Mouse (Mus musculus) hindbrain, embryonic 13.5 days (tissue): ENCODE measurements around the gene Sebox. TPM values are rescaled to one million over a fixed set of nuclear protein-coding genes. Genes with fewer than 3 reads are reported as not detected.

Experiments
- ATAC-seq: fragments of 200-750 bp; cut with Nextera tagmentation; 2 replicates; pipeline ENCODE4 v1.8.0; 2017; ENCODE audit warnings: moderate TSS enrichment; ENCODE audit not compliant: low FRiP score
- H3K27ac ChIP-seq: fragments of 300-500 bp; sonication (generic); 2 replicates; pipeline ENCODE4 v1.5.1; 2015; ENCODE audit warnings: inconsistent platforms, mild to moderate bottlenecking, moderate library complexity
- H3K27me3 ChIP-seq: fragments of 300-500 bp; sonication (generic); 2 replicates; pipeline ENCODE4 v1.6.1; 2015; ENCODE audit warnings: mild to moderate bottlenecking, inconsistent platforms
- H3K36me3 ChIP-seq: fragments of 300-500 bp; sonication (generic); 2 replicates; pipeline ENCODE4 v1.6.1; 2015; ENCODE audit warnings: mild to moderate bottlenecking, inconsistent platforms
- H3K4me1 ChIP-seq: fragments of 300-500 bp; sonication (generic); replicated peaks from 2 replicates; pipeline ENCODE4 v1.6.1; 2015; ENCODE audit warnings: inconsistent platforms
- H3K4me2 ChIP-seq: fragments of 300-500 bp; sonication (generic); 2 replicates; pipeline ENCODE4 v1.6.1; 2015; ENCODE audit warnings: inconsistent platforms, mild to moderate bottlenecking, moderate library complexity
- H3K4me3 ChIP-seq: fragments of 300-500 bp; sonication (generic); 2 replicates; pipeline ENCODE4 v1.5.1; 2015; ENCODE audit warnings: mild to moderate bottlenecking, inconsistent platforms
- H3K9ac ChIP-seq: fragments of 300-500 bp; sonication (generic); 2 replicates; pipeline ENCODE4 v1.6.1; 2015; ENCODE audit warnings: mild to moderate bottlenecking, inconsistent platforms
- H3K9me3 ChIP-seq: fragments of 300-500 bp; sonication (generic); 2 replicates; pipeline ENCODE4 v1.6.1; 2016; ENCODE audit warnings: inconsistent platforms
- WGBS: fragments of 180-500 bp; shearing (Covaris S2); methylation state at CpG from one replicate; pipeline ENCODE4 v1.1.7; 2015; 5-methylcytosine and 5-hydroxymethylcytosine counted together
- polyA plus RNA-seq: library from polyadenylated mRNA; unstranded; fragments of >200 nt; fragmentation: Nextera tagmentation; extraction: Ambion mirVana; gene quantifications from 2 replicates; pipeline ENCODE4 v1.2.1, GENCODE M21; 2015

Sebox gene
- polyA plus RNA-seq: 0.13 and 0.19 TPM in 2 replicates

GRCm38 (mm10) chr11:78502909-78503650 is at the start of gene Sebox:
TSS of gene Sebox (plus strand) at chr11:78503447.
- Histone ChIP-seq H3K27me3 (peaks cover 27% of the 10 kb centered on the region), H3K4me2 (no peak within 1 kb of the TSS), H3K4me1 (peaks cover 6% of the 10 kb centered on the region), H3K9me3 (no peaks in the 10 kb centered on the region), H3K9ac (no peak within 1 kb of the TSS), H3K36me3 (peaks cover 31% of the 10 kb centered on the region), H3K4me3 (no peak within 1 kb of the TSS), H3K27ac (no peak within 1 kb of the TSS)
- no peak for ATAC-seq
- WGBS: 69% methylated on average over 7 of the region's 7 CpGs

GRCm38 (mm10) chr11:78453675-78454074 is 49.6 kb upstream of the Sebox start:
- ATAC-seq: no peak
- no peaks in the 10 kb centered on the region for H3K36me3 ChIP-seq
- no peaks in the 10 kb centered on the region for H3K9me3 ChIP-seq
- no peak overlapping the region for H3K4me3 ChIP-seq
- H3K27ac ChIP-seq: no peak overlapping the region
- no peaks in the 10 kb centered on the region for H3K4me1 ChIP-seq
- 16% methylated on average over 4 of the region's 4 CpGs for WGBS
- no peak overlapping the region for H3K9ac ChIP-seq
- no peak overlapping the region for H3K4me2 ChIP-seq
- H3K27me3 ChIP-seq: 0 out of 2 replicates have a peak, but pooled peaks cover 17% of the 10 kb centered on the region

DNA sequence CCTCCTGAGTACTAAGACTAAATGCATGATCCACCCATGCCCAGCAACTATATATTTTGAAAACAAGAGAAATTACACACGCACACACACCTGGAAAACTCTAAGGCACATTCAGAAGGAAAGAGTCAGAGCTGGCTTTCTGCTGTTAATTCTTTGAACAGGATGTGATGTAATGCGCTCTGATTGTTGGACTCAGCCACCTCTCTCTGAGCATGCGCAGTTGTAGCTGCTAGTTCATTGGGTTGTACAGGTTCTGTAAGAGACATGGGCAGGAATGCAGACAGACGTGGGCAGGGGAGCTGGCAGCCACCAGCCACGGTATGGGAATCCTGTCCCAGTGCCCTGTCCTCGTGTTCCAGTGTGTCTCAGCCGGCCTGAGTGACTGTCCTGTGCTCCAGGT is 49.0 kb upstream of the Sebox start:
- Histone ChIP-seq H3K4me1 (no peaks in the 10 kb centered on the region), H3K9me3 (no peaks in the 10 kb centered on the region), H3K4me3 (no peak overlapping the region), H3K9ac (no peak overlapping the region), H3K4me2 (no peak overlapping the region), H3K36me3 (no peaks in the 10 kb centered on the region), H3K27me3 (0 out of 2 replicates have a peak, but pooled peaks cover 17% of the 10 kb centered on the region), H3K27ac (no peak overlapping the region)
- WGBS: 72% methylated on average over 7 of the region's 7 CpGs
- ATAC-seq: no peak

- Histone ChIP-seq H3K4me2 (no peak overlapping the region), H3K27ac (no peak overlapping the region), H3K27me3 (0 out of 2 replicates have a peak, but pooled peaks cover 15% of the 10 kb centered on the region), H3K36me3 (no peaks in the 10 kb centered on the region), H3K4me1 (no peaks in the 10 kb centered on the region), H3K4me3 (no peak overlapping the region), H3K9me3 (no peaks in the 10 kb centered on the region), H3K9ac (no peak overlapping the region)
- no peak for ATAC-seq
- WGBS: 49% methylated on average over 5 of the region's 5 CpGs
Measured at GRCm38 (mm10) chr11:78455308-78455707, 47.9 kb upstream of the Sebox start.

- no peak overlapping the region for H3K9ac ChIP-seq
- no peak overlapping the region for H3K27ac ChIP-seq
- no peak overlapping the region for H3K4me2 ChIP-seq
- H3K9me3 ChIP-seq: no peaks in the 10 kb centered on the region
- H3K4me3 ChIP-seq: no peak overlapping the region
- 89% methylated on average over 17 of the region's 17 CpGs for WGBS
- no peaks in the 10 kb centered on the region for H3K4me1 ChIP-seq
- ATAC-seq: no peak
- 0 out of 2 replicates have a peak, but pooled peaks cover 6% of the 10 kb centered on the region for H3K27me3 ChIP-seq
- H3K36me3 ChIP-seq: no peaks in the 10 kb centered on the region
Measured at GRCm38 (mm10) chr11:78458740-78459139, 44.5 kb upstream of the Sebox start.

DNA sequence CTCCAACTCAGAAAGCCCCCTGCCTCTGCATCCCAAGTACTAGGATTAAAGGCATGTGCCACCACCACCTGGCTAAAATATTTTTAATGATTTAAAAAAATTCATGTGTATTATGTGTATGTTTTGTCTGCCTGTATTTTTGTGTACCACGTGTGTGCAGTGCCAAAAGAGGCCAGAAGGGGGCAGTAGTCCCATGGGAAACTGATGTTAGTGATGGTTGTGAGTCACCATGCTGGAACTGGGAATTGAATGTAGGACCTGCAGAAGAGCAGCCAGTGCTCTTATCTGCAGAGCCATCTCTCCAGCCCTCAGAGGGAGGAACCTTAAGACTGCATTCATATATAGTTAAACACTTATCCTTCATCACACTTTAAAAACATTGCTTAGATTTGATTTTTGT is 41.4 kb upstream of the Sebox start:
- no peak overlapping the region for H3K27ac ChIP-seq
- H3K9ac ChIP-seq: no peak overlapping the region
- 58% methylated on average over 1 of the region's 1 CpGs for WGBS
- H3K9me3 ChIP-seq: no peaks in the 10 kb centered on the region
- H3K4me3 ChIP-seq: no peak overlapping the region
- H3K36me3 ChIP-seq: no peaks in the 10 kb centered on the region
- no peak for ATAC-seq
- no peak overlapping the region for H3K4me2 ChIP-seq
- no peaks in the 10 kb centered on the region for H3K27me3 ChIP-seq
- H3K4me1 ChIP-seq: peaks cover 15% of the 10 kb centered on the region

DNA sequence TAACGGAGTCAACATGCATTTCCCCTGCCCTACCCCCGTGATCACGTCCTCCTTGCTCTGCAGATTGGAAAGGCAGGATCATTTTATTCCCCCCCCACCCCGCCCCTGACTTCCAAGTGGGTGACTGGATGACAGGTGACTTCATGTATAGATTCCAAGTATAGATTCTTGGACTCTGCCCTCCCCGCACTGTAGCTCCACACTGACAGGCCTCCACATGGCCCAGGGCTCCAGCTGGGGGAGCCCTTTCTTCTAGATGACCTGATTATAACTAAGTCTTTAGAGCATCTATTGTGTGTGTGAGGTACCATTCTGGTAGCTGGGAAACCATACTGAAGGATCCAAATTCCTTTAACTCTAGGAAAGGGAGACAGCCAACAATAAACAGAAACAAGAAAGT is 40.6 kb upstream of the Sebox start:
- H3K4me2 ChIP-seq: no peak overlapping the region
- H3K36me3 ChIP-seq: no peaks in the 10 kb centered on the region
- no peak overlapping the region for H3K27ac ChIP-seq
- no peaks in the 10 kb centered on the region for H3K27me3 ChIP-seq
- 81% methylated on average over 5 of the region's 5 CpGs for WGBS
- no peak overlapping the region for H3K9ac ChIP-seq
- no peak overlapping the region for H3K4me3 ChIP-seq
- no peaks in the 10 kb centered on the region for H3K9me3 ChIP-seq
- no peak for ATAC-seq
- H3K4me1 ChIP-seq: peaks cover 16% of the 10 kb centered on the region

- Histone ChIP-seq H3K9me3 (no peaks in the 10 kb centered on the region), H3K4me3 (no peak overlapping the region), H3K4me1 (peaks cover 16% of the 10 kb centered on the region), H3K36me3 (no peaks in the 10 kb centered on the region), H3K4me2 (no peak overlapping the region), H3K27ac (no peak overlapping the region), H3K27me3 (no peaks in the 10 kb centered on the region), H3K9ac (no peak overlapping the region)
- ATAC-seq: no peak
- 69% methylated on average over 13 of the region's 13 CpGs for WGBS
Measured at GRCm38 (mm10) chr11:78463286-78464036, 39.8 kb upstream of the Sebox start.

DNA sequence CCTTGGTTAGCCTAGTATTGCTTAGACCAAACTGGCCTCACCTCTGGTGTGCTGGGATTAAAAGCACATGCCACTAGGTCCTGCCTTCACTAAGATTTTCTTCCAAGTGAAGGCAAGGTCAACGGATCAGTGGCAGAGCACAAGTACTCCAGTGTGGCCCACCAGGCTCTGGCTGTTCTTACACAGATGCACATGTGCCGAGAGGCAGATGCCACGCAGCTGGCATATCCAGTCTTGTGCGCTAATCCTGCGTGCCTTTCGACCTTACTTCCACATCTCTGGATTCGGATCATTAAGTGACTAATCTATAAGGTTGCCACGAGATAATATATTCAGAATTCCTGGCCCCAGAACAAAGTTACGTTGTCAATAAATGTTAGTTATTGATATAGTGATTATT is 38.1 kb upstream of the Sebox start:
- WGBS: 27% methylated on average over 9 of the region's 9 CpGs
- Histone ChIP-seq H3K9ac (peak overlapping the region; percentile 77; the same call in 1 of the 2 replicates), H3K4me2 (peak overlapping the region; percentile 63), H3K4me1 (peaks cover 16% of the 10 kb centered on the region), H3K9me3 (no peaks in the 10 kb centered on the region), H3K27ac (peak overlapping the region; percentile 87), H3K27me3 (no peaks in the 10 kb centered on the region), H3K36me3 (no peaks in the 10 kb centered on the region), H3K4me3 (peak overlapping the region; percentile 56)
- ATAC-seq: no peak

- Histone ChIP-seq H3K9me3 (no peaks in the 10 kb centered on the region), H3K4me2 (peak within 1 kb of the TSS; percentile 63), H3K9ac (peak within 1 kb of the TSS; percentile 77), H3K4me1 (peaks cover 16% of the 10 kb centered on the region), H3K27ac (peak within 1 kb of the TSS; percentile 87), H3K36me3 (peaks cover 5% of the 10 kb centered on the region), H3K27me3 (no peaks in the 10 kb centered on the region), H3K4me3 (peak within 1 kb of the TSS; percentile 56)
- WGBS: 0% methylated on average over 41 of the region's 41 CpGs
- peak; percentile 95 for ATAC-seq
Measured at GRCm38 (mm10) chr11:78465568-78466180, 37.6 kb upstream of the Sebox start, which contains the start of gene Slc46a1. TSS of gene Slc46a1 (plus strand) at chr11:78465697.

DNA sequence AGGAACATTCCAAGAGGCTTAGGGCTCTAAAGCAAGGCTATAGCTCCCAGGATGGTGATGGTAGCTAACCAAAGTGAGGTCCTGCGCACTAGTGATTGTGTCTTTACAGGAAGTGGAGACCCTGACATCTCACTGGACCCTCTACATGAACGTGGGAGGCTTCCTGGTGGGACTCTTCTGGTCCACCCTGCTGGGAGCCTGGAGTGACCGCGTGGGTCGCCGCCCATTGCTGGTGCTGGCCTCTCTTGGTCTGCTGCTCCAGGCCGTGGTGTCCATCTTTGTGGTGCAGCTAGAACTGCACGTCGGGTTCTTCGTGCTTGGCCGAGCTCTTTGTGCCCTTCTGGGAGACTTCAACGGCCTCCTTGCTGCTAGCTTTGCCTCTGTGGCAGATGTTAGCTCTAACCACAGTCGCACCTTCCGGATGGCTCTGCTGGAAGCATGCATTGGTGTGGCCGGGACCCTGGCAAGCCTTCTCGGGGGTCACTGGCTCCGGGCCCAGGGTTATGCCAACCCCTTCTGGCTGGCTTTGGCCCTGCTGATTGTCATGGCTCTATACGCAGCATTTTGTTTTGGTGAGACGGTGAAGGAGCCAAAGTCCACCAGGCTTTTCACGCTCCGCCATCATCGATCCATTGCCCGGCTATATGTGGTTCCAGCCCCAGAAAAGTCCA is 36.9 kb upstream of the Sebox start:
- peak overlapping the region; percentile 63 for H3K4me2 ChIP-seq
- peaks cover 10% of the 10 kb centered on the region for H3K36me3 ChIP-seq
- 54% methylated on average over 23 of the region's 23 CpGs for WGBS
- H3K27ac ChIP-seq: peak overlapping the region; percentile 87
- H3K9ac ChIP-seq: peak overlapping the region; percentile 77
- H3K4me3 ChIP-seq: peak overlapping the region; percentile 56
- no peaks in the 10 kb centered on the region for H3K9me3 ChIP-seq
- H3K27me3 ChIP-seq: no peaks in the 10 kb centered on the region
- peak; percentile 39; the same call in 1 of the 2 replicates for ATAC-seq
- peaks cover 16% of the 10 kb centered on the region for H3K4me1 ChIP-seq

DNA sequence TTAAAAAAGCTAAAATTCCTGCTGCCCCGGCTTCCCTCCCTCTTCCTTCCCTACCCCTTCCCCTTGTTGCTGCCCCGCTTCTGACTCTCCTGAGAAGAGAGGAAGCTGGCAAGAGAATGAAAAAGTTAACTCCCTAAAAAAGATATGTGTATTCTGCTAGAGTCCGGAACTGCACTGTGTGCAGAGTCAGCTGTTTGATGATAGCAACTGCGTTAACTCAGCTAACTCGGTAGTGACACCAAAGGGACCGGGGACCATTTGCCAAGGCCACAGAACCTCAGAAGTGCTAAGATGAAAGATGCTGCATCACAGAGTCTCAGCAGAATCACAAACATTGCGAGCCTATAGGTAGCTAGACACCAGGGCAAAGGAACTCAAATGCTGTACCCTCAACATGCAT is 35.7 kb upstream of the Sebox start:
- no peak for ATAC-seq
- Histone ChIP-seq H3K27ac (no peak overlapping the region), H3K9ac (no peak overlapping the region), H3K4me2 (no peak overlapping the region), H3K4me1 (peaks cover 16% of the 10 kb centered on the region), H3K4me3 (no peak overlapping the region), H3K9me3 (no peaks in the 10 kb centered on the region), H3K27me3 (no peaks in the 10 kb centered on the region), H3K36me3 (peaks cover 22% of the 10 kb centered on the region)
- 91% methylated on average over 7 of the region's 7 CpGs for WGBS
